Mouse (Mus musculus): ENCODE results near the gene Etnk2.
"Not testable (repeated sequence)": the region's sequence is repeated elsewhere in the genome, so short reads cannot be mapped to it uniquely, and the experiment has no call there.

The Etnk2 gene

GRCm38 (mm10) chr1:133363276-133364021 lies at the start of gene Etnk2:
TSS of gene Etnk2 (plus strand) at chr1:133363572.
- peak; percentile 32 to 42 for DNase-seq

DNA sequence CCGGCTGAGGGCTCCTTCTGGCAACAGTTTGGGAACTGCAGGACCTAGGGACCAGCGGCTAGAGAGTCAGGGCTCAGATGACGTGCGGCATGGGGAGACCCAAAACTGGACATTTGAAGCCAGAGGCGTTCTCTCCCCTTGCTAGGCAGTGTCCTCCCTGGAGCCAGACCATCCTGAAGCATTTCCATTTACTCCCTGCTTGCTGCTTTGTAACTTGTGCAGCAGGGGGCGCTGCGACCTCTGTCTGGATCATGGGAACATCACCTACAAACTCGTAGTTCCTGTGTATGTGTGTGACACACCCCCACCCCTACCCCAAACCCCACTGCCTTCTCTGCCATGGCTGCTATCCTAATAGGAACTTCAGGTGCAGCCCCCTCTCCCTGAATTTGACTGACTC lies 49.0 kb upstream of the Etnk2 start:
- peak in 1 of 2 experiments; percentile 16 for DNase-seq

DNA sequence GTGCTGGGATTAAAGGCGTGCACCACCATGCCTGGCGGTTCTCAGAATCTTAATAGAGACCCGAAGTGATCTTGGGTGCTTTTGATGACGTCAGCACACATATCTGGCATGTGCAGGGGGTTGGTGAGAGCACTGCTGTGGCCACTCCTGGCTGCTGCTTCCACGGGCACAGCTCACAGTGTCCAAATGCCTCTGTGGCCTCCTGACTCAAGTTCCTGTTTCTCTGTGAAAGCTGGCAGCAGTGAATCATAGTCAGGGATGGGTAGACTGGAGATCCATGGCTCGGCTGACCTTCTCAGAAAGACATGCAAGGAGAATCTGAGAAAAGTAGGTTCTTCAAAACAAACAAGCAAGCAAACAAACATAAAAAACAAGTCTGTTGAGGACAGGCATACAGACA lies 47.6 kb upstream of the Etnk2 start:
- DNase-seq: no peak

GRCm38 (mm10) chr1:133316577-133316976 lies 46.8 kb upstream of the Etnk2 start:
- DNase-seq: no peak

DNA sequence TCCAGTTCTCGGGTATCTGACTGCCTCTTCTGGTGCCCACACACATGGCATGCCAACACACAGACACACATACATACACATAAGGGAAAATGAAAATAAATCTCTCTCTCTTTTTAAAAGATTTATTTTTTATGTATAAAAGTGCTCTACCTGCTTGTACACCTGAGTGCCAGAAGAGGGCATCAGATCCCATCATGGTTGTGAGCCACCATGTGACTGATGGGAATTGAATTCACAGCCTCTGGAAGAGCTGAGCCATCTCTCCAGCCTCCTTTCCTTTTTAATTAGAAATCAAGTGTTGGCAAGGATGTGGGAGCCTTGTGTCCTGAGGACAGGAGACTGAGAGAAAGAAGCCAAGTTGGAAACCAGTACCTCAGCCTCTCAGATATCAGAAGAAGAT lies 46.2 kb upstream of the Etnk2 start:
- DNase-seq: no peak

DNA sequence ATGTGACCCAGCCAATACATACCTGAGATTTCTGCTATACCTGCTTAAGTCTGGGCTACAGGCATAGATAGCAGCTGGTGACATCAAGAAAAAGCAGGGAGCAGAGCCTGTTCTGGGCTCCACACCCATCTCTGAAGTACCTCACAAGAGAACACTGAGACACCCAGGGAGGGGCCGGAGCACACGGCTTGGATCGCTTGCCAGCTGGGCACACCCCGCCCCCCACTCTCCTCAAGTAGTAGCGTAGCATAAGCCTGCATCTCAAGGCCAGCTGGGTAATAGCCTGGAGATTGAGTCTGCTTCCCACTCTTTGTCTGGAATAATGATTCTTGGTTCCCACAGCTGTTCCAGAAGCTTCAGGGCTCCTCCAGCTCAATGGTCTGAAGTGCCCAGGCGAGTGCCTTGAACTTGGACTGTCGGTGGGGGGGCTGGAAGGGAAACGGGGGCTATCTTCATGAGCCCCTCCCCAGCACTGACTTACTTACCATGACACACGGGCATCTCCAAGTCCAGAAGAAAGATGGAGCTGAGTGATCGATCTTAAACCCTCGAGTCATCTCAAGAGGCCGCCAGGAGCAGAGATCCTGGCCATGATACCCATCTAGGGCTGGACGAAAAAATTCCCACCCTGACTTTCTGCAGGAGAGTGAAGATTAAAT lies 42.0 kb upstream of the Etnk2 start, which contains the start of gene Kiss1:
Kiss1 (plus strand) TSS at position 609 of the 659 bp plus-strand sequence.
- no peak for DNase-seq

DNA sequence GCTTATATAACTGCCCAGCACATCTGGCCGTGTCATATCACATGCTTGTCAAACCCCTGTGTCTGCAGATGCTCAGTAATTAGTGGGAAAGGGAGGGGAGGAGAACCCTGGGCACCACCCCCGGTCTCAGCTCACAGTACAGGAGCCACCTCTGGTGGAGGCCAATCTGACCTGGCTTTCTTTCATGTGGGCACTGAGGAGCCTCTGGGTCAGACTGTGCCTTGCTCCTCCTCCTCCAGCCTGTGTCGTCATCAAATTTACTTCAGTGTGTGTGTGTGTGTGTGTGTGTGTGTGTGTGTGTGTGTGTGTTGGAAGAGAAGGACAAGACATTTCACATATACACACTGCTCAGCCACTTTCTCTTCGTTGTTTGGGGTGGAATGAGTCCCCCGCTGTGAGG lies 40.0 kb upstream of the Etnk2 start:
- no peak for DNase-seq

DNA sequence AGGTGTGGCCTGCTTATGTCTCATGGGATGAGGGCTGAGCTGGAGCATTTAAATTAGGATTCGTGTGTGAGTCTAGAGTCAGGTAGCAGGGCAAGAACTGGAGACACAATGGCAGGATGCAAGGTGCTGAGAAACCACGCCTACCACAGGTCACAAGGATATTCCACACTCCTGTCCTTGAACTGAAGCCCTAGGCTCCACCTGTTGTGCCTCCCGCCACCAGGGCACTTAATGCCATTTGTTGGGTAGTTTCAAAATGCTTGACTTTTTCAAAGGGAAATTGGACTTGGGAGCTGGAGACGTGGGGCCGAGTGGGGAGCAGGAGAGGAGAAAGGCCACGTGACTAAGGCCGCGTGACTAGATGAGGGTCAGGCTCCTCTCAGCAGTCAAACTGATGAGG lies 37.4 kb upstream of the Etnk2 start:
- DNase-seq: no peak

DNA sequence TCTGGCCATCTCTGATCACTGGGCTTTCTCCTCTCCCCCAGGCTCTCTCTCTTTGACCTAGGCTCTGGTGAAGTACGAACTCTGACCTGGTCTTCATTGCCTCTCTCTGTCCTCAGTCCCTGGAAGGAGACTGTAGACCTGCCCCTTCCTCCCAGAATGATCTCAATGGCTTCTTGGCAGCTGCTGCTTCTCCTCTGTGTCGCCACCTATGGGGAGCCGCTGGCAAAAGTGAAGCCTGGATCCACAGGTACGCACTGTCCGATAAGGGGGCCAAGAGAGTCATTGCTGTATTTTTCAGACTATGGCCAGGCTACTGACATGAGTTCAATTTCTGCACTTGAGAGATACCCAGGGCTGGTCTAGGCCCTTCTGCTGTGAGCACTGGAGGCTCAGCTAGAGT lies 36.3 kb upstream of the Etnk2 start:
- no peak for DNase-seq

- DNase-seq: no peak
Measured at GRCm38 (mm10) chr1:133328299-133328795, 35.0 kb upstream of the Etnk2 start.

DNA sequence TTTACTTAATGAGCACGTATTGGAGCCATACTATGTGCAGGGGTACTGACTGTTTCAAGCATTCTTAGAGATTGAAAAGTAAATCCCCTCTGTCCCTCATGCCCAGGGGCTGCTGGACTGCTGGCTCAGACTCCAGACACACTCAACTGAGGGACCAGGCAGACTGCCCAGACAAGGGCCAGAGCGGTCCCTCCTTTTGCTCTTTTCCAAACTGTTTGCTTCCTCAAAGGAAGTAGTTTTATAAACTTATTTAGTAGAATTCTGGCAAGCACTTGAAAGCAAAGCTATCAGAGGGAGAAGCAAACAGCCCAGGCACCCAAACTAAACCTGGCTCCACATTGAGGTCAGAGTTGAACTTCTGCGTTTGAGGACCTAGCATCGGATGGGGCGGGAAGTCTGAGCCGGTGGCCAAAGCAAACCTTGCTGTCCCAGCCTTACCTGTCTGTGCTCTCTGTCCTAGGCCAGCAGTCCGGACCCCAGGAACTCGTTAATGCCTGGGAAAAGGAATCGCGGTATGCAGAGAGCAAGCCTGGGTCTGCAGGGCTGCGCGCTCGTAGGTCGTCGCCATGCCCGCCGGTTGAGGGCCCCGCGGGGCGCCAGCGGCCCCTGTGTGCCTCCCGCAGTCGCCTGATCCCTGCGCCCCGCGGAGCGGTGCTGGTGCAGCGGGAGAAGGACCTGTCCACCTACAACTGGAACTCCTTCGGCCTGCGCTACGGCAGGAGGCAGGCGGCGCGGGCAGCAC lies 34.3 kb upstream of the Etnk2 start:
- DNase-seq: no peak

GRCm38 (mm10) chr1:133329638-133329964 lies 33.8 kb upstream of the Etnk2 start:
- no peak for DNase-seq

DNA sequence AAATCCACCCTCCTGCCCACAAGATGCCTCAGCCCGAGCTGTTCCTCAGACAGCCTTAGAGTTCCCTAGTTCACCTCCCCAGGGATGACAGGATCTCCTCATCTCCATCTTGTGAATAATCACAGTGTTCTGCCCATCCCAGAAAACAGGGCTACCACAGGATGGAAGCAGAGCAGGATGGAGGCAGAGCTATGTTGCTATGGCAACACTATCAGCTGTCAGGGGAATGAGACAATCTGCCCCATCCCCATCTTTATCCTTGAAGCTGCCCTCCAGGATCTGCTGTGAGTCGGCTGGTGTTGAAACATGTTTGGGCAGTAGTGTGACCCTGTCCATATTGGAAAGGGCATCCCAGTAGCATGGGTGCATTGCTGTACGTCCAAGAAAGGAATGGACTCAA lies 32.2 kb upstream of the Etnk2 start:
- no peak for DNase-seq

- no peak for DNase-seq
Measured at GRCm38 (mm10) chr1:133332656-133333430, 30.5 kb upstream of the Etnk2 start.

DNA sequence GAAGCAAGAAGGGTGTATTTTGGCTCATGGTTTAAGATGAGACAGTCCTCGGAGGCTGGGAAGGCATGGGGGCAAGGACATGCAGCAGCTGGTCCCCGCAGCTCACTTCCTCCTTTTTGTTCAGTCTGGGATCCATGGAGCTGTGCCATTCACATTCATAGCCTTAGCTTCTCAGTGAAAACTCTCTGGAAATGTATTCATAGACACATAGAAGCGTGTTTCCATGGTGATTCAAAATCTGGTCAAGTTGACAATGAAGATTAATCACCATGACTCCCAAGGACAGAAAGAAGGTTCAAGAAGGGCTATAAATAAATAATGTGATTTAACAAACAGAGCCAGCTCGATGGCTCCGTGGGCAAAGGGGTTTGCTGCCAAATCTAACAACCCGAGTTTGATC lies 29.4 kb upstream of the Etnk2 start:
- DNase-seq: no peak

GRCm38 (mm10) chr1:133340403-133340802 lies 23.0 kb upstream of the Etnk2 start:
- not testable (repeated sequence) for DNase-seq

DNA sequence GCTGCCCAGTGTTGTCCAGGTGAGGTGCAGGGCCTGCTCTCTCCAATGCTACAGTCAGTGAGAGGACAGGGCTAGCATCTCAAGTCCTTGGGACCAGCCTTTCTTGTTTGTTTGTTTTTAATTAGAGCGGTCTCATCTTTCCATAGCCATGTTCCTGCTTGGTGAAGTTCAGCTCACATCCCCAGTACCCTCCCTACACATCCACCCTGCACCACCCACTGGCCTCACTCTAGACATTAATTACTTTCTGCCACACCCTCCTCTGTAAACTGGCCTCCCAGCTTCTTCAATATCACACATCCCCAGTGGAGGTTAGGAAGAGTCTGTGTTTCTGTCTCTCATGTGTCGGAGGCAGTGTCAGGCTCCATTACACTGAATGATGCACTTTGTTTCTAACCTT lies 19.0 kb upstream of the Etnk2 start:
- DNase-seq: no peak

DNA sequence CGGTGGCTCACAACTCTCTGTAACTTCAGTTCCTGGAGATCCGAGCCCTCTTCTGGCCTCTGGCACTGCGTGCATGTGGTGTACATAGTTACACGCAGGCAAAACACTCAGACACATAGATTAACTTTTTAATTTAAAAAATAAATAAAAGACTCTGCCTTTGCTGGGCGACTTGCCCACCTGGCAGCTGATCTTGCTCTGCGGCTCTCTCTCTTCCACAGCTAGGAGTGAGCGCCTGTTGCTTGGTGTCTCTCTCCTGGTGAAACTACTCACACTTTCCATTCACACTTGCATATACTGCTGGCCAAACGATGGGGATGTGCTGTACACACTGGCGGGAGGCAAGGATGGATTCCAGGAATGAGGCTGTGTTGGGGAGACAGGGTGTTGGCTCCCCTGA lies 16.8 kb upstream of the Etnk2 start:
- no peak for DNase-seq

GRCm38 (mm10) chr1:133347226-133347625 lies 16.1 kb upstream of the Etnk2 start:
- DNase-seq: no peak

DNA sequence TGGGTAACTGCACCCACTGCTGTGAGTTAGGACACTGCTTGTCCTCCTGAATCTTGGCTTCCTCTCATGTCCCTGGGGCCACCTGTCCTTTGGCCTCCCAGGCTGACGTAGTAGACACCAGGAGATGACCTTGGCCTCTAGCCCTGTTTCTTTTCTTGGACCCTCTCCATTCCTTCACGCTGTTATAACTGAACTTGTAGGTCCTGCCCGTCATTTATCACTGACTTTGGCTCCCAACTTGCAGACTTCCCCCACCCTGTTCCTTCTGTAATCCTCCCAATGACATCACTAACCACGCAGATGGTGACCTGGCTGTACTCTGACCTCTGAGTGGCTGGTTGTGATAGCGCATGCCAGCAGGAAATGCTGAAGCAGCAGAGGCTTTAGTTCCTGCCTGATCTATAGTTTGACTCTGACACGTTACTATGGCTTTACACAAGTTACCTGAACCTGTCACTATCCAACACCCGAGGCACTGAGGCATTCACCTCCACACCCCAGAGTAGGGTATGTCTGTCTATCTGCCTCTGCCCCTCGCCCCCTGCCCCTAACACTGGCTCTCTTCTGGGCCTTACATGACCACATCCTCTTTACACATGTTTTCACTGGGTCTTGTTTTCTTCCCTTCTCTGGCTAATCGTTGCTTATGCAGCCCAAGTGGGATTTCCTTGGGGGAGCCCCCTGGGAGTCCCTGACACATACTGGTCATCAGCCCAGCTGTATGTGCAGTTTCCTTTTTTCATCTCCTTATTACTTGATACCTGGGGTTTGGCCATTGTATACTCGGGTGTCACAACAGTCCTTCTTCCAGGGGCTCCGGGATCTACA lies 15.5 kb upstream of the Etnk2 start:
- DNase-seq: no peak

DNA sequence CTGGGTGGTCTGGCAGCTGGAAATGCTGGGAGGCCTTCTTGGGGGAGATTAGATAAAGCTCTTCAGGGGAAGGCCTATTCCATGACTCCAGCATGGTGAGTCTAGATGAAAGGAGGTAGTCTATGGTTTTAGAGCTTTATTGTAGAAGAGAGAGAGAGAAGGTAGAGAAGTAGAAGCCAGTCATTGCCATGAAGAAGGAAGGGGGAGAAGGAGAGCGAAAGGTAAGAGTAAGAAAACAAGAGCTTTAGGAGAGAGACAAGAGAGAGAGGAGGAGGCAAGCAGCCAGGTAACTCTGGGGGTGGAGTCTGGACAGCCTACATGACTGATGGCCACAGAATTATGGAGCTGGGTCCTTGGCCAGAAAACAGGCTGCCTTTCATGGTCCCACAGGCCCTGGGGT lies 13.2 kb upstream of the Etnk2 start, which contains the start of gene Ren1:
Ren1 (plus strand) TSS at position 301 of the 400 bp plus-strand sequence.
- DNase-seq: no peak

DNA sequence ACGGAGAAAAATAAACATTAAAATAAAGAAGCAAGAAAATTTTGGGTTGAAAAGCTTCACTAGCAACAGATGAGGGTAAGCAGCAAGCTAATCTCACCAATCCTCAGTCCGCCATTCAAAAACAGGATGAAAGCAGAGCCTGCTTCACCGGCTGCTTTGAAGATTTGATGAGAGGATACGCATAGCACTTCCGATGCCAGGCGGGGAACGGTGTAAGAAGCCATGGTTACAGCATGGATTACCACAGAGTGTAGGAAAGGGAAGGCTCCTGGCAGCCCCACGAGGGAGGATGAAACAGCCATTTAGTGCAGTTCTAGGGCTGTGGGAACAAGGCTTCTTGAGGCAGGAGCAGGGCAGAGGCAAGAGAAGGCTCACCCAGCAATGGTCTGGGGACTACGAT lies 11.6 kb upstream of the Etnk2 start:
- DNase-seq: no peak

Data from thymus, adult 18-20 months (tissue).